In genomic region chr3:37316233-37316632, GRCm38 (mm10) we compare ENCODE assay signal across 15 mouse cellular contexts. TPM values are rescaled to one million over a fixed set of nuclear protein-coding genes. Genes with fewer than 3 reads are reported as not detected.
"Had no signal": no experiment of that assay in that cellular context is flagged by ENCODE, and none has a peak within 500 bp of the region (broad histone marks: within the 10 kb centered on the region; RNA-seq: fewer than 3 reads in every experiment).

No protein-coding gene starts in this region.

- H3K4me3 ChIP-seq: kidney, embryonic 15.5 days; left cerebral cortex, adult 2 months; limb, embryonic 10.5 days; liver, embryonic 13.5 days; lung, embryonic 15.5 days; megakaryocyte, embryonic 14.5 days had no signal

- H3K27ac ChIP-seq: kidney, embryonic 15.5 days; left cerebral cortex, adult 2 months; limb, embryonic 10.5 days; liver, embryonic 13.5 days; lung, embryonic 15.5 days; macrophage; stomach, postnatal 0 days had no signal

- DNase-seq: kidney, postnatal 25 days; liver, embryonic 13.5 days; liver, postnatal 0 days; lung, postnatal 14 days; right cerebral cortex, postnatal 25 days; thymus, postnatal 4 days had no signal

- H3K9ac ChIP-seq: kidney, embryonic 15.5 days; liver, embryonic 13.5 days; liver, postnatal 0 days; lung, embryonic 15.5 days had no signal

- H3K9me3 ChIP-seq: kidney, embryonic 15.5 days; limb, embryonic 10.5 days; liver, embryonic 13.5 days; lung, embryonic 15.5 days; megakaryocyte, embryonic 14.5 days had no signal

- H3K4me2 ChIP-seq: kidney, embryonic 15.5 days; liver, embryonic 13.5 days; lung, embryonic 15.5 days; midbrain, embryonic 11.5 days had no signal

- ATAC-seq: liver, postnatal 0 days; midbrain, embryonic 16.5 days had no signal

- H3K27me3 ChIP-seq: kidney, embryonic 15.5 days; liver, embryonic 13.5 days; lung, embryonic 15.5 days; megakaryocyte, embryonic 14.5 days had no signal

RNA-seq across cellular contexts. Expression of gene Fgf2, which starts 31.9 kb away (rescaled TPM):
- polyA plus RNA-seq: macrophage had no signal
